ENCODE assay signal across 8 mouse cellular contexts in genomic region chr3:69005338-69006245, GRCm38 (mm10). TPM values are rescaled to one million over a fixed set of nuclear protein-coding genes. Genes with fewer than 3 reads are reported as not detected.
DNase-seq lines count a peak whose midpoint lies in the region; ATAC-seq lines count a peak whose summit lies in the region.

No protein-coding gene starts in this region.

- peak overlapping the region; percentile 85 for H3K4me2 ChIP-seq in hindbrain, embryonic 15.5 days

- peak overlapping the region; percentile 75 for H3K4me3 ChIP-seq in hindbrain, embryonic 15.5 days

- H3K4me1 ChIP-seq in hindbrain, embryonic 15.5 days (replicated peaks), result peaks cover 17% of the 10 kb centered on the region

- H3K9ac ChIP-seq in hindbrain, embryonic 15.5 days, result peak overlapping the region; percentile 60

- peak; percentile 68 for ATAC-seq in hindbrain, embryonic 15.5 days (ENCODE audit: low FRiP score, low read depth)
- ATAC-seq in megakaryocyte-erythroid progenitor cell, adult 5-6 weeks (replicated peaks; ENCODE audit: low FRiP score, low TSS enrichment, poor library complexity, severe bottlenecking), result peak; percentile 27

- DNase-seq in WW6 (ENCODE audit: low read depth, low spot score), result peak; percentile 20
- DNase-seq in cerebellum, postnatal 25 days, result peak; percentile 50 to 57
- DNase-seq in gastrocnemius, adult 18-20 months (ENCODE audit: low spot score), result peak; percentile 14
- peak; percentile 4 to 14 for DNase-seq in left cerebral cortex, postnatal 25 days (ENCODE audit: low spot score in 2 of 2)
- peak; percentile 24 for DNase-seq in right cerebral cortex, postnatal 14 days
- peak; percentile 43 to 52 for DNase-seq in urinary bladder, postnatal 36 days (ENCODE audit: low spot score in 2 of 2)

- WGBS in hindbrain, embryonic 15.5 days, result under 1% methylated on average over 72 of the region's 72 CpGs

- H3K9me3 ChIP-seq in hindbrain, embryonic 15.5 days, result no peaks in the 10 kb centered on the region

- intact Hi-C loops in left cerebral cortex, postnatal 25 days (cut with DNase I), result loop anchor here (2.0 kb wide), 1 partner anchor 39 kb away; the partner anchor contains the start of gene Trim59

- H3K36me3 ChIP-seq in hindbrain, embryonic 15.5 days, result no peaks in the 10 kb centered on the region

- peak overlapping the region; percentile 83 for H3K27ac ChIP-seq in hindbrain, embryonic 15.5 days (replicated peaks)

- no peaks in the 10 kb centered on the region for H3K27me3 ChIP-seq in hindbrain, embryonic 15.5 days

RNA-seq across cellular contexts. Expression of gene Smc4, which starts 1.1 kb away (rescaled TPM):
- 1 to 10 TPM; 3.9 to 4.1 TPM for total RNA-seq in gastrocnemius, adult 18-20 months (2021)
- 39.2 and 50.9 TPM in 2 replicates for polyA plus RNA-seq in hindbrain, embryonic 15.5 days (2015; fragmentation: Nextera tagmentation; extraction: Ambion mirVana)
- 1 to 10 TPM; 5.3 to 5.6 TPM for total RNA-seq in left cerebral cortex, postnatal 25 days (2021)
- 208 and 219 TPM in 2 replicates for total RNA-seq in megakaryocyte-erythroid progenitor cell, adult 5-6 weeks (2014; fragmentation: Nextera tagmentation)
- 621 and 796 TPM in 2 replicates for total RNA-seq in megakaryocyte-erythroid progenitor cell, adult 5-6 weeks (2017)

RNA-seq across cellular contexts. Expression of gene Ift80, which starts 1.2 kb away (rescaled TPM):
- total RNA-seq in gastrocnemius, adult 18-20 months (2021), result 1 to 10 TPM; 3.3 to 5.0 TPM
- 8.4 and 9.3 TPM in 2 replicates for polyA plus RNA-seq in hindbrain, embryonic 15.5 days (2015; fragmentation: Nextera tagmentation; extraction: Ambion mirVana)
- 10 to 100 TPM; 22.3 to 23.9 TPM for total RNA-seq in left cerebral cortex, postnatal 25 days (2021)
- total RNA-seq in megakaryocyte-erythroid progenitor cell, adult 5-6 weeks (2014; fragmentation: Nextera tagmentation), result 20.1 and 22.3 TPM in 2 replicates
- 20.3 and 26.8 TPM in 2 replicates for total RNA-seq in megakaryocyte-erythroid progenitor cell, adult 5-6 weeks (2017)

RNA-seq across cellular contexts. Expression of gene Trim59, which starts 39.0 kb away (rescaled TPM):
- total RNA-seq in gastrocnemius, adult 18-20 months (2021), result under 1 TPM; 0.39 to 0.50 TPM
- 39.0 and 48.7 TPM in 2 replicates for polyA plus RNA-seq in hindbrain, embryonic 15.5 days (2015; fragmentation: Nextera tagmentation; extraction: Ambion mirVana)
- total RNA-seq in left cerebral cortex, postnatal 25 days (2021), result 1 to 10 TPM; 8.8 to 9.0 TPM
- total RNA-seq in megakaryocyte-erythroid progenitor cell, adult 5-6 weeks (2014; fragmentation: Nextera tagmentation), result 37.8 and 49.7 TPM in 2 replicates
- total RNA-seq in megakaryocyte-erythroid progenitor cell, adult 5-6 weeks (2017), result 24.1 and 29.0 TPM in 2 replicates

Comparison
In these comparisons a context has a peak if more than half of its experiments do, and no peak if none do; other contexts are left out.
1. Peak in every context shown above with its lines: DNase-seq, ATAC-seq, H3K4me3 ChIP-seq and H3K27ac ChIP-seq.
2. RNA of gene Smc4, which starts 1.1 kb away (total RNA-seq): 208 to 796 TPM in megakaryocyte-erythroid progenitor cell, adult 5-6 weeks; 5.3 to 5.6 TPM in left cerebral cortex, postnatal 25 days and 3.9 to 4.1 TPM in gastrocnemius, adult 18-20 months; every median in the first group is over 10 times any median in the second.
3. RNA of gene Trim59, which starts 39.0 kb away (total RNA-seq): 24.1 to 49.7 TPM in megakaryocyte-erythroid progenitor cell, adult 5-6 weeks and 8.8 to 9.0 TPM in left cerebral cortex, postnatal 25 days; 0.39 to 0.50 TPM in gastrocnemius, adult 18-20 months; every median in the first group is over 4 times any median in the second.